Mouse (Mus musculus) small intestine, adult 2 months (tissue): ENCODE measurements around the gene Chn2. TPM values are rescaled to one million over a fixed set of nuclear protein-coding genes. Genes with fewer than 3 reads are reported as not detected.

ENCODE experiments used
- H3K27ac ChIP-seq: fragments of 200-500 bp; 2 replicates; pipeline ENCODE4 v1.5.1; 2012; ENCODE audit warnings: low read depth, low read length, control low read depth, inconsistent platforms; ENCODE audit not compliant: insufficient read depth
- H3K27me3 ChIP-seq: fragments of 200-500 bp; 2 replicates; pipeline ENCODE4 v1.6.1; 2012; ENCODE audit warnings: mild to moderate bottlenecking, moderate library complexity, low read length, inconsistent platforms; ENCODE audit not compliant: control insufficient read depth, insufficient read depth
- H3K36me3 ChIP-seq: fragments of 200-500 bp; 2 replicates; pipeline ENCODE4 v1.6.1; 2012; ENCODE audit warnings: mild to moderate bottlenecking, low read length, control low read depth, inconsistent platforms; ENCODE audit not compliant: control insufficient read depth, insufficient read depth
- H3K4me1 ChIP-seq: fragments of 200-500 bp; 2 replicates; pipeline ENCODE4 v1.6.1; 2012; ENCODE audit warnings: low read length, inconsistent platforms, mixed read lengths; ENCODE audit not compliant: control insufficient read depth, insufficient read depth, insufficient read length
- H3K4me3 ChIP-seq: fragments of 200-500 bp; 2 replicates; pipeline ENCODE4 v1.5.1; 2012; ENCODE audit warnings: low read depth, mild to moderate bottlenecking, control low read depth, inconsistent platforms, low read length, moderate library complexity
- CTCF ChIP-seq: fragments of 200-500 bp; IDR thresholded peaks from 2 replicates; pipeline ENCODE4 v1.5.1; 2012; ENCODE audit warnings: low read depth, mild to moderate bottlenecking, control low read depth, inconsistent platforms, low read length, moderate library complexity, mixed read lengths; ENCODE audit not compliant: insufficient replicate concordance, insufficient read length; ENCODE audit errors: extremely low read depth
- POLR2A ChIP-seq: fragments of 200-500 bp; IDR thresholded peaks from 2 replicates; pipeline ENCODE4 v1.6.1; 2012; ENCODE audit warnings: low read depth, mild to moderate bottlenecking, control low read depth, inconsistent platforms, low read length, moderate library complexity
- WGBS: fragments of 180-500 bp; shearing (Covaris S2); methylation state at CpG from one replicate; pipeline ENCODE4 v1.1.7; 2018; 5-methylcytosine and 5-hydroxymethylcytosine counted together
- polyA plus RNA-seq: library from polyadenylated mRNA; depleted of rRNA; stranded (reverse); fragments of >200 nt; gene quantifications from 2 replicates; pipeline ENCODE4 v1.2.3, GENCODE M21; 2012

The Chn2 gene
- polyA plus RNA-seq, 1 experiment = 53.5 TPM

DNA sequence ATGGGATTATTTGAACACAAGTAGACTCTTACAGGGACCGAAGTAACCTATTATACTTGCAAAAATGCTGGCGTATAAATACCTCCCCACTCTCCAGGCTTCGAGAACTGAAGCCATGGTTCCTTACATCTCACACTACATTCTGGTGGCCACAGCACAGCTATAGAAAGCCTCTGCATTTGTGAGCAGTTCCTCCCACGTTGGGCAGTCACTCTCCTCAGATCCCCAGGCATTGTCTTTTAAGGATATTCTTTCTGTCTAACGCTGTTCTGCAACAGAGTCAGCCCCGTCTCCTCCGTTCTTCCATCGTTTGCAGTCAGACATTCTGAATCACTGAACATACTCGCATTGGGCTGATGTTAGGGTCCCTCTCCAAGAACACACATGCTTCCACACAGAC is 98.8 kb downstream of the Chn2 start:
- H3K36me3 ChIP-seq = no peaks in the 10 kb centered on the region
- TF ChIP-seq CTCF = no peak
- no peak for TF ChIP-seq POLR2A
- 89% methylated on average over 9 of the region's 9 CpGs for WGBS
- peaks cover 10% of the 10 kb centered on the region; the same call in 1 of the 2 replicates for H3K4me1 ChIP-seq
- no peaks in the 10 kb centered on the region for H3K27me3 ChIP-seq
- no peak overlapping the region for H3K27ac ChIP-seq
- no peak overlapping the region for H3K4me3 ChIP-seq

DNA sequence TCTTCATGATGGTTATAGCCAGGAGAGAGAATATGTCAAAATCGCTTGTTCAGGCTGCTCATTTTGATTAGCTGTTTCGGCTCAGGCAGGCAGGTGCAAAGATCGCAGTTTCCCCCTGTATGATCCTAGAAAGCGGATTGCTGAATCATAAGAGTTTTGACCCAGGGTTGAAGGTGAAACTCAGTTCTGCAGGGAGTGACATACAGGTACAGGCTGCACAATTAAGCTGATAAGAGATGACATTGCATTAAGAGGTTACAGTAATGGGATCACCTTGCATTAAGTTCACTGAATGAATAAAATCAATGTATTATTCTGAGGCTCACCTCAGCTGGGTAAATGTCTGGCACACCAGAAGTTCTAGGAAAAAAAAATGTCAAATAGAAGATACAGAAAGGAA is 101.1 kb downstream of the Chn2 start:
- WGBS = 48% methylated on average over 4 of the region's 4 CpGs

DNA sequence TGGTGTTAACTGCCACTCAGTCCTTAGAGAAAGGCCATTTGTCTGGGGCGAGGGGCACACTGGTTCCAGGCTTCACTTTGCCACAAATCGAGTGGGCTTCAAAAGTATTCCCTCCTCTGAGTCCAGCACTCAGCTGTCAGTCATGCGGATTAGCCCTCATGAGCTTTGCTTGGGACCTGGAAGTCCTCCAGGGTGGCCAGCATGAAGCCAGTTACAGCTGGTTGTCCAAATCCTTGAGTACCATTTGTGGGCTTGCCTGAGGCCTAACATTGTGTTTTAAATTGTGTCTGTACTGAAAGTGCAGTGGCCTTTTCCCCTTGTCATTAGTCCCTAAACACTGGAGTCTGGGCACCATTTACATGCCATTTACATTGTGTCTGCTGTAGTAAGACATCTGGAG is 101.8 kb downstream of the Chn2 start:
- H3K27ac ChIP-seq = no peak overlapping the region
- no peak overlapping the region for H3K4me3 ChIP-seq
- no peaks in the 10 kb centered on the region for H3K27me3 ChIP-seq
- no peak for TF ChIP-seq CTCF
- TF ChIP-seq POLR2A = no peak
- H3K36me3 ChIP-seq = no peaks in the 10 kb centered on the region
- H3K4me1 ChIP-seq = peaks cover 10% of the 10 kb centered on the region; the same call in 1 of the 2 replicates
- 97% methylated on average over 3 of the region's 3 CpGs for WGBS

More for the DNA sequence above, 101.1 kb downstream of the Chn2 start:
- H3K4me1 ChIP-seq = peaks cover 10% of the 10 kb centered on the region; the same call in 1 of the 2 replicates
- TF ChIP-seq CTCF (no peak), POLR2A (no peak)
- no peak overlapping the region for H3K27ac ChIP-seq
- no peaks in the 10 kb centered on the region for H3K36me3 ChIP-seq
- no peaks in the 10 kb centered on the region for H3K27me3 ChIP-seq
- H3K4me3 ChIP-seq = no peak overlapping the region

DNA sequence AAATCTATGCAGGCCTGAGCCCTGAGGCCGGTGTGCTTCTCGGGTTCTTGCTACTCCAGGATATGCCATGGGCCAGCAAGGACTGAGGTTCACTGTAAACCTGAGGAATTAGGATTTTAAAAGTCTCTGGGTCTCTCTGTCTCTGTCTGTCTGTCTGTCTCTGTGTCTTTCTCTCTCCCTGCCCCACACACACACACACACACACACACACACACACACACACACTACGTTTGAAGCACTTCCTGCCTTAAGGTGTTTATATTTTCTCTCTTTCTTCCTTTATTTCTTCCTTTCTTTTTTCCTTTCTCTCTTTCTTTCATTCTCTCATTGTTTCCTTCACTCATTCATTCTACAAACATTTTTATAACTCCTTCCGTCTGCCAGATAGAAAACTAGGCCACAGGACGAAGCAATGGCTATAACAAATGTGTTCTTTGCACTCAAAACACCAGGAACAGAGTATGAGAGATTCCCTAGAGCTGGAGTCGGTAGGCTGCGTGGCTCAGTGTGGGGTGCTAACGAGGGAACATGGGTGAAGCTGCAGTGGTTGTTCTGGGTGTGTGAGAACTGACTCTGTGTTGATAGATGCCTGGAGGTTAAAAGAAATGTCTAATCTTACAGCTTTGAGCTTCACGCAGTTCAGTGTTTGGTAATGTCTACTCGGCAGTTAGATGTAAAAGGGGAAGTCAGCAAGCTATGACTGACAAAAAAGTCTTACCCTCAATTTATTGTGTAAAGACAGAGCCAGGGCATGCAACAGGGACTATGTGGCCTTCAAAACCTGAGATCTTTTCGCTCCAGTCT is 103.7 kb downstream of the Chn2 start:
- Histone ChIP-seq H3K36me3 (no peaks in the 10 kb centered on the region), H3K4me3 (no peak overlapping the region), H3K27me3 (no peaks in the 10 kb centered on the region), H3K4me1 (peaks cover 10% of the 10 kb centered on the region; the same call in 1 of the 2 replicates), H3K27ac (no peak overlapping the region)
- WGBS = 71% methylated on average over 11 of the region's 11 CpGs
- TF ChIP-seq POLR2A = no peak
- TF ChIP-seq CTCF = no peak

DNA sequence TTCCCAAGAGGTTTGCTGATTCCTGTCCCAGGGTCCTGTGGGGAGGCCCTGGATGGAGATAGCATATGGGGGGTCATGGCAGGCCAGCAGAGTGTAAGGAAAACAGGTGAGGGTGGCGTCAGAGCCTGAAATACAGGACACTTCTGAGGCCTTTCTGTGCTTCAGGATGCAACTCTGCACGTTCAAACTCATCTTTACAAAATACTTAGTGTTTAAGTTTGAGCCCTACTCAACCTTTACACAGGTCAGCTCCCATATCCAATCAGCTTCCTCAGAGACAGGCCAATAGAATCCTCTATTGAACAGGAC is 104.3 kb downstream of the Chn2 start:
- Histone ChIP-seq H3K27me3 (no peaks in the 10 kb centered on the region), H3K4me3 (no peak overlapping the region), H3K36me3 (no peaks in the 10 kb centered on the region), H3K27ac (no peak overlapping the region), H3K4me1 (peaks cover 10% of the 10 kb centered on the region; the same call in 1 of the 2 replicates)
- TF ChIP-seq POLR2A (no peak), CTCF (no peak)
- 90% methylated on average over 2 of the region's 2 CpGs for WGBS

DNA sequence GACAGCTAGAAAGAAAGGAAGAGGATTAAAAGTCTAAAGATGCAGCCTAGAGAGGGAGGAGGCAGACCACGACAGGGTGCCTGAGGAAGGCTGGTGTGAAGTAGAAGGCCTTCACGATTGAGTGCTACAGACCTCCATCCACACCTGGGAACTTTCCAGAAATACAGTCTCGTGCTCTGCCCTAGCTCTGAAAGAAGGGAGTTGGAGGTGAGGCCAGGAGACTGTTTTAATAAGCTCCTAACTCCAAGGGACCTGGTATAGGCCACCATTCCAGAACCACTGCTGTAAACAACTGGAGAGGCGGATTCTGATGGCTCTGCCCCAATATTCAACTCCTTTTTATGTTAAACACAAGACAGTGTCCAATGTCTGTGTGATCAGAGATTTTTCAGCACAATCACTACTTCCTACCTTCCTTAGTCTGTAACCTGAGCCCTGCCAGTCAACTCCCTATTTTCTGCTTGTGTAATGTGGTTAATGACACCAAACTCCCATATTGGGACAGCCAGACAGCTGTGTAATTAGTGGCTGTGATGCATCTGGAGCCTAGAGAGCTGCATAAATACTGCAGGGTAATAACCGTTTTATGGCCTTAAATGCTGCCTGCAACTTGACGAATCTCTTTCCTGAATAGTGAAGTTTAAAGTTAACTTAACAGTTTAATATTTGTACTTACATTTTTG is 109.6 kb downstream of the Chn2 start:
- no peaks in the 10 kb centered on the region for H3K36me3 ChIP-seq
- H3K4me3 ChIP-seq = no peak overlapping the region
- no peak overlapping the region for H3K27ac ChIP-seq
- H3K4me1 ChIP-seq = peaks cover 6% of the 10 kb centered on the region; the same call in 1 of the 2 replicates
- no peaks in the 10 kb centered on the region for H3K27me3 ChIP-seq
- WGBS = 62% methylated on average over 6 of the region's 6 CpGs
- TF ChIP-seq POLR2A (no peak), CTCF (no peak)

DNA sequence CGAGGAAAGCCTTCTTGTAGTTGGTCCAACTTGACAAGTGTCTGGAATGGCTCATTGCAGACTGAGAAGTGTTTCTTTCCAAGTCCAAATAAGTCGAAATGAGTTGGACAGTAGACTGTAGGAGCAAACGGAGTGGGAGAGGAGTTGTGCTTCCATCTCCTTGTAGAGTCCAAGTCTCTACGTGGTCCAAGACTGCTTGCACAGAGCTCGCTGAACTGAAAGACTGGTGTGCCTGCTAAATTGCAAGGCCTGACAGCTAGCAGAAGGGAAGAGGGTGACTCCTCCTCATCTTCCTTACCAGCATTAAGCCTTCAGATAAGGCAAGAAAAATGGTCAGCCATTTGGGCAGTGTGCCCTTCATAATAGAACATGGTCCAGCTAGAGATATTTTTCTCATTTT is 111.5 kb downstream of the Chn2 start:
- no peak for TF ChIP-seq CTCF
- TF ChIP-seq POLR2A = no peak
- H3K4me1 ChIP-seq = peaks cover 9% of the 10 kb centered on the region; the same call in 1 of the 2 replicates
- H3K36me3 ChIP-seq = no peaks in the 10 kb centered on the region
- H3K4me3 ChIP-seq = no peak overlapping the region
- no peak overlapping the region for H3K27ac ChIP-seq
- no peaks in the 10 kb centered on the region for H3K27me3 ChIP-seq
- 76% methylated on average over 5 of the region's 5 CpGs for WGBS
